Mouse (Mus musculus): Measurements from ENCODE around the gene Tbc1d2b. TPM values are rescaled to one million over a fixed set of nuclear protein-coding genes. Genes with fewer than 3 reads are reported as not detected.

Tbc1d2b gene
- polyA plus RNA-seq, 1 experiment from 2014 or later = 11.7 TPM

DNA sequence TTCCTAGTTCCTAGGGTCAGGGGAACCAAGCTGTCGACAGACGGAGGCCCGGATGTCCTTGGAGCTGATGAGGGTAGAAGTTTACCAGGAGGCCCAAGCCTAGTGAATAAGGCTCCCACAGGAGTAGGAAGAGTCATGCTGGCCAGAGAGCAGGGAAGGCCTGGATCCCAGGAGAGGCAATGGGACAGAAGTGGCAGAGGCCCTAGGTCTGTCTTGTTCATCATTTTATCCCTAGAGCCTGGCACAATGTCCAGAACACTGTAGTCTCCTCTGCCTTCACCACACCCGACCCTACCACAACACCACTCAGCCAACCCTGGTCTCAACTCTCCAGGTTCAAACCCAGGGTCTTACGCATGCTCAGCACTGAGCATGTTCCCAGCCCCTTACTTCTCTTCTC lies 5.3 kb upstream of the Tbc1d2b start:
- H3K4me1 ChIP-seq = no peaks in the 10 kb centered on the region
- H3K4me2 ChIP-seq (replicated peaks) = no peak overlapping the region
- no peaks in the 10 kb centered on the region for H3K27me3 ChIP-seq (replicated peaks)
- no peak overlapping the region for H3K27ac ChIP-seq
- no peak overlapping the region for H3K4me3 ChIP-seq
- ATAC-seq (ENCODE audit: low FRiP score, low read depth) = no peak
- WGBS = 94% methylated on average over 5 of the region's 5 CpGs
- H3K9ac ChIP-seq = no peak overlapping the region
- H3K36me3 ChIP-seq = no peaks in the 10 kb centered on the region
- H3K9me3 ChIP-seq = no peaks in the 10 kb centered on the region

DNA sequence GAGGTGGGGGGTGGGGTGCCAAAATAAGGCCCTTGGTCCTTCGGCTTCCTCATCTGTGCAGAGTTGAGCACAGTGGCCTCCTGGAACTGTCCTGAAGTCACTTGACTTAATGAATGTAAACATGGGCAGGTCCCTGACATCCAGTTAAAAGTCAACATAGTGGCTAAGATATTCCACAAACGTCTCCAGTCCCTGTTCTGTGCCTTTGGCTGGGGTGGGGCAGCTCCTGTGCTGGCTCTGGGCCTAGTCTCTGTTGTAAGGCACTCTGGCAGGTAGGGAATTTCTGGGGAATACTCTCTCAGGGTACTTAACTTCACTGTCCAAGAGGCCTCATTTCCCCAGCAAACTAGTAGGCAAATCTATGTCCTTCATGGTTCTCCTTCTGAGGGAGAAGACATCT lies 4.9 kb upstream of the Tbc1d2b start:
- Histone ChIP-seq H3K27me3 (replicated peaks) (no peaks in the 10 kb centered on the region), H3K4me2 (replicated peaks) (no peak overlapping the region), H3K27ac (no peak overlapping the region), H3K4me3 (no peak overlapping the region), H3K4me1 (no peaks in the 10 kb centered on the region), H3K9me3 (no peaks in the 10 kb centered on the region), H3K9ac (no peak overlapping the region), H3K36me3 (no peaks in the 10 kb centered on the region)
- 72% methylated on average over 2 of the region's 2 CpGs for WGBS
- no peak for ATAC-seq (ENCODE audit: low FRiP score, low read depth)

GRCm38 (mm10) chr9:90274516-90274915 lies 3.9 kb upstream of the Tbc1d2b start:
- no peaks in the 10 kb centered on the region for H3K9me3 ChIP-seq
- no peak overlapping the region for H3K4me2 ChIP-seq (replicated peaks)
- 83% methylated on average over 3 of the region's 3 CpGs for WGBS
- no peak overlapping the region for H3K4me3 ChIP-seq
- no peaks in the 10 kb centered on the region for H3K36me3 ChIP-seq
- no peak for ATAC-seq (ENCODE audit: low FRiP score, low read depth)
- no peaks in the 10 kb centered on the region for H3K27me3 ChIP-seq (replicated peaks)
- no peak overlapping the region for H3K27ac ChIP-seq
- peaks cover 5% of the 10 kb centered on the region for H3K4me1 ChIP-seq
- no peak overlapping the region for H3K9ac ChIP-seq

- H3K4me1 ChIP-seq = peaks cover 13% of the 10 kb centered on the region
- no peak overlapping the region for H3K4me2 ChIP-seq (replicated peaks)
- no peaks in the 10 kb centered on the region for H3K9me3 ChIP-seq
- no peak for ATAC-seq (ENCODE audit: low FRiP score, low read depth)
- H3K27me3 ChIP-seq (replicated peaks) = no peaks in the 10 kb centered on the region
- H3K27ac ChIP-seq = no peak overlapping the region
- H3K4me3 ChIP-seq = no peak overlapping the region
- H3K36me3 ChIP-seq = no peaks in the 10 kb centered on the region
- 74% methylated on average over 12 of the region's 12 CpGs for WGBS
- H3K9ac ChIP-seq = no peak overlapping the region
These were observed 1.7 kb upstream of the Tbc1d2b start for GRCm38 (mm10) chr9:90272346-90272745.

- Histone ChIP-seq H3K27ac (no peak overlapping the region), H3K4me2 (replicated peaks) (no peak overlapping the region), H3K4me3 (no peak overlapping the region), H3K27me3 (replicated peaks) (no peaks in the 10 kb centered on the region), H3K4me1 (peaks cover 13% of the 10 kb centered on the region), H3K9ac (no peak overlapping the region), H3K36me3 (no peaks in the 10 kb centered on the region), H3K9me3 (no peaks in the 10 kb centered on the region)
- 57% methylated on average over 5 of the region's 5 CpGs for WGBS
- ATAC-seq (ENCODE audit: low FRiP score, low read depth) = 0 out of 2 replicates have a peak, but pooled peaks have one; percentile 15
These were observed 1.0 kb upstream of the Tbc1d2b start for GRCm38 (mm10) chr9:90271541-90272090.

DNA sequence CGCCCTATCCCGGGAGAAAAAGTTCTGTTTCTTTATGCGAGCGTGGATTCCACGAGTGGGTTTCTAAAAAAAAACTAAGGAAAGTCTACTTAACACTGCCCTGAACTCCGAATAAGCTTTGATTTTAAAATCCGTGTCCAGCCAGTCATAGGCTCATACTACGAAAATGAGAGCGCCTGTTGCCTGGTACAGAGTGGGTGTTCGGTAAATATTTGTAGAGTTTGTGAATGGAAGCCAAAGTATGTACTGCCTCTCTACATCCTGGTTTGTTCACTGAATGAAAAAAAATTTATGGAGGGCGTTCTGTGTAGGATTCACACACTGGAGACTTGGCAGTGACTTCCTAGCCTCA lies 316 bp upstream of the Tbc1d2b start:
- H3K9ac ChIP-seq = 0 out of 2 replicates have a peak overlapping the region, but pooled peaks have one; percentile 68
- peak; percentile 30 for ATAC-seq (ENCODE audit: low FRiP score, low read depth)

GRCm38 (mm10) chr9:90269011-90269681 lies 1.5 kb downstream of the Tbc1d2b start:
- ATAC-seq (ENCODE audit: low FRiP score, low read depth) = 0 out of 2 replicates have a peak, but pooled peaks have one; percentile 4
- peak overlapping the region; percentile 86 for H3K4me2 ChIP-seq (replicated peaks)
- WGBS = 41% methylated on average over 7 of the region's 7 CpGs
- H3K27ac ChIP-seq = no peak overlapping the region
- H3K9me3 ChIP-seq = no peaks in the 10 kb centered on the region
- no peak overlapping the region for H3K9ac ChIP-seq
- peak overlapping the region; percentile 75 for H3K4me3 ChIP-seq
- H3K27me3 ChIP-seq (replicated peaks) = no peaks in the 10 kb centered on the region
- H3K36me3 ChIP-seq = no peaks in the 10 kb centered on the region
- peaks cover 13% of the 10 kb centered on the region for H3K4me1 ChIP-seq

More for the DNA sequence above, 316 bp upstream of the Tbc1d2b start:
- Histone ChIP-seq H3K4me2 (replicated peaks) (peak overlapping the region; percentile 86), H3K27me3 (replicated peaks) (no peaks in the 10 kb centered on the region), H3K36me3 (no peaks in the 10 kb centered on the region), H3K4me1 (peaks cover 13% of the 10 kb centered on the region), H3K4me3 (peak overlapping the region; percentile 75), H3K27ac (no peak overlapping the region), H3K9me3 (no peaks in the 10 kb centered on the region)
- 23% methylated on average over 11 of the region's 11 CpGs for WGBS

DNA sequence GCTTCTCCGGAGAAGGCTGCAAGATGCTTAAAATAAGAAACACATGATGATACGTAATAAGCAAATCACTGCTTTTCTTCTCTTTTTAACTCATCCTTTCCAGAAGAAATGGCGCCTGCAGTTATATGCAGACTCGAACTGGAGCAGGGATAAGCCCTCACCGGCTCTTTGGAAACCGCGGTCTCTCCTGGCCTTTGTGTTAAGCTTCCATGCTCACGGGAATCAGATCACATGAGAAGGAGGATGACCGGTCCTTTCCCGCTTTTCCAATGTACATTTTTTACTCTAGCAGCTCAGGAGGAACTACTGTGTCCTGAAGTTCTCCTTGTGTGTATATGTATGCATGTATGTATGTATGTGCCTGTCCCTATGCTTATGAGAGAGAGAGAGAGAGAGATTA lies 3.7 kb downstream of the Tbc1d2b start:
- ATAC-seq (ENCODE audit: low FRiP score, low read depth) = no peak
- Histone ChIP-seq H3K4me3 (no peak overlapping the region), H3K36me3 (no peaks in the 10 kb centered on the region), H3K4me2 (replicated peaks) (no peak overlapping the region), H3K4me1 (peaks cover 13% of the 10 kb centered on the region), H3K27me3 (replicated peaks) (no peaks in the 10 kb centered on the region), H3K27ac (no peak overlapping the region), H3K9ac (no peak overlapping the region), H3K9me3 (no peaks in the 10 kb centered on the region)
- 92% methylated on average over 10 of the region's 10 CpGs for WGBS

DNA sequence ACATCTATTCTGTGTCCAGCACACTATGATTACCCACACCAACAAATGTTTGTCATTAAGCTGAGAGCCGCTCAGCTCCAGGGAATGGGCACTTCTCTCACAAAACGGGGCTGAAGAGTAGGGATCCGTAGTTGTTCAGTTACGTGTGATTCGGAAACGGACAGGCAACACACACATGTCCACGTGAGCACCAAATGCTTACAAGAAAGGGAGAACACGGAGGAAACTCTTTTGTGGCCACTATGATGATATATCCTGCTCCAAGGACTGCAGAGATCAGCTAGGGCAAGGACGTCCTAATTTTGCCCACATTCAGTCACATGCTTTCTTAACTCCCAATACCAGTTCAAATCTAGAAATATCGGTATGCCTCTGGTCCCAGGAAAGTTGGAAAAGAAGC lies 4.5 kb downstream of the Tbc1d2b start:
- H3K4me3 ChIP-seq = no peak overlapping the region
- no peak overlapping the region for H3K9ac ChIP-seq
- no peak overlapping the region for H3K4me2 ChIP-seq (replicated peaks)
- H3K4me1 ChIP-seq = peaks cover 13% of the 10 kb centered on the region
- no peak for ATAC-seq (ENCODE audit: low FRiP score, low read depth)
- no peaks in the 10 kb centered on the region for H3K27me3 ChIP-seq (replicated peaks)
- WGBS = 91% methylated on average over 10 of the region's 10 CpGs
- H3K36me3 ChIP-seq = no peaks in the 10 kb centered on the region
- no peak overlapping the region for H3K27ac ChIP-seq
- no peaks in the 10 kb centered on the region for H3K9me3 ChIP-seq

DNA sequence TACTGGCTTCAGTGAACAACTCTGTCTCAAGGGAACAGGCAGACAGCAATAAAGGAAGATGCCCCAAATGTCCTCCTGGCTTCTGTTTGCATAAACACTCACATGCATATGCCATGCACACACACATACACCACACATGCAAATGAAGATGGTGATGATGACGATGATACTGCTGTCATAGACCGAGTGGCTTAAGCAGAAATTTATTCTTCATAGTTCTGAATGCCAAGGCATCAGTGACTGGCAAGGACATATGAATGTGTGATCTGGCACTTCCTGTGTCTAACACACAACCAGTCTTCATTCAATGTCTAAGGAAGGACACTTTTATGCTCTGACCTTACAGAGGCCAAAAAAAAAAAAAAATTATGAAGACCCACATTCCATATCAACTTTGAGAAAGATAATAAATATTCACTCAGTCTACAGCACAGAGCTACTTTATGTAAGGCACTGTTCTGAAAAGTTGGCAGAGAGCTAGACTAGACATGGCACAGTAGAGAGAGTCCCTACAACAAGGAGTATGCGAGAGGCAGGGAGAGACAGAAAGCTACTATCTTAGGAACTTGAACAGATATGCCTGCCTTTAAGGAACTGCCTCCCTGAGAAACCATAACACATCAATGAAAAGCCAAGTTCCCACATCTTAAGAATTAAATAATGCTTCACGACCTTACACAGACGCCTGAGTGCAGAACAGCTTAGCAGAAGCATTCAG lies 5.1 kb downstream of the Tbc1d2b start:
- Histone ChIP-seq H3K27me3 (replicated peaks) (no peaks in the 10 kb centered on the region), H3K4me1 (peaks cover 13% of the 10 kb centered on the region), H3K4me3 (no peak overlapping the region), H3K9ac (no peak overlapping the region), H3K27ac (no peak overlapping the region), H3K4me2 (replicated peaks) (no peak overlapping the region), H3K36me3 (no peaks in the 10 kb centered on the region), H3K9me3 (no peaks in the 10 kb centered on the region)
- 94% methylated on average over 5 of the region's 5 CpGs for WGBS
- ATAC-seq (ENCODE audit: low FRiP score, low read depth) = no peak

DNA sequence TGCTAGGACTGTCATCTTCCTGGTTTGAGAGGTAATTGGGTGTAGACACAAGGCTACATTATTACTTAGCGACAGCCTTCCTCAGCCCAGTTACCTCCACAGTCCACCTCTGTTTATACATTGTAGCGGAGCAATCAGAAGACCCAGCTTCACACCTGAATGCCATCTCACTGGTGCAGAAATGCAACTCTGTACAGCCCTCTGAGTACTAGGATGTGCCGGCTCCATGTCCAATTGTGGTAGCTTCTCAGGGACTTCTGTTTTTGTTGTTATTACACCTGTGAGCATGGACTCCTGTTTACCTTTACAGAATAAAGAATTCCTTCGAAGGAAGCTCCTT lies 7.3 kb downstream of the Tbc1d2b start:
- no peaks in the 10 kb centered on the region for H3K9me3 ChIP-seq
- H3K4me1 ChIP-seq = no peaks in the 10 kb centered on the region
- ATAC-seq (ENCODE audit: low FRiP score, low read depth) = no peak
- H3K4me2 ChIP-seq (replicated peaks) = no peak overlapping the region
- H3K27ac ChIP-seq = no peak overlapping the region
- H3K27me3 ChIP-seq (replicated peaks) = no peaks in the 10 kb centered on the region
- no peak overlapping the region for H3K4me3 ChIP-seq
- H3K9ac ChIP-seq = no peak overlapping the region
- 93% methylated on average over 4 of the region's 4 CpGs for WGBS
- H3K36me3 ChIP-seq = no peaks in the 10 kb centered on the region

GRCm38 (mm10) chr9:90262591-90263339 lies 7.8 kb downstream of the Tbc1d2b start:
- H3K27ac ChIP-seq = no peak overlapping the region
- 91% methylated on average over 7 of the region's 7 CpGs for WGBS
- H3K4me2 ChIP-seq (replicated peaks) = no peak overlapping the region
- no peaks in the 10 kb centered on the region for H3K4me1 ChIP-seq
- H3K36me3 ChIP-seq = no peaks in the 10 kb centered on the region
- H3K27me3 ChIP-seq (replicated peaks) = no peaks in the 10 kb centered on the region
- H3K9me3 ChIP-seq = no peaks in the 10 kb centered on the region
- H3K9ac ChIP-seq = no peak overlapping the region
- H3K4me3 ChIP-seq = no peak overlapping the region
- ATAC-seq (ENCODE audit: low FRiP score, low read depth) = no peak

Measured in neural tube, embryonic 12.5 days (tissue).